Mouse (Mus musculus): ENCODE data around the gene Syngr1. TPM values are rescaled to one million over a fixed set of nuclear protein-coding genes. Genes with fewer than 3 reads are reported as not detected.
A peak's percentile ranks its signal among the peaks of the same experiment; 100 is the strongest.

Gene Syngr1
- 95.0 and 111 TPM in 2 replicates for polyA plus RNA-seq (2012; ENCODE audit: insufficient read depth, insufficient read length, missing spikeins)

DNA sequence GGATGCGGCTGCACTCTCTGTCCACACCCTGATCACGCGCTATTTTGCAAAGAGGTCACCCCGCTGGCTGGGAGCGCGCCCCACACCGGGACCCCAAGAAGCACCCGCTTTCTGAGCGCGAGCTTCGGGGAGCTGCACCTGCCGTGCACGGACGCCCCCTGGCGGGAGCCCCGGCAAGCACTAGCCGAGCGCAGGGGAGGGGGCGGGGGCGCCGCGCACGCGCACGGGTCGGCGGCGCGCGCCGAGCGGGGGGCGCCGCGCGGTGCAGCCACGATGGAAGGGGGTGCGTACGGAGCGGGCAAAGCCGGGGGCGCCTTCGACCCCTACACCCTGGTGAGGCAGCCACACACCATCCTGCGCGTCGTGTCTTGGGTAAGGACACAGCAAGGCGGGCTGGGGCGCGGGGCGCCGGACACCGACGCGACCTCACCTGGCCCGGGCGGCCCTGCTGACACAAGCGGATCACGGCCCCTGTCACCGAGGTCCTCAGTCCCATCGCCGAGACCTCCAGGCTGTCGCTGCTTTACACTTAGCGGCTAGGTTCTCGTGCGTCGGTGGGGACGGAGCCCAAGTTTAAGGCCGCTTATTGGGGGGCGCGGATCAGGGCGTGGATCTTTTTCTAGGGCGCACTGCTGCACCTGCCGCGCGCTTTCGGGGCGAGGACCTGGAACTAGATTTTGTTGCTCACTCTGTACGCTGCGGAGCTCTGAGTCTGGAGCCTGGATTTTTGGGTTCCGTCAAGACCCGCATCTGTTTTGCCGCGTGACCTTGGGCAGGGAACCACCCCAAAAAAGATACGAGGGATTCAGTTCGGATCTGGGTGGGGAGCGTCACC lies at the start of gene Syngr1, which contains the start of gene Rpl3:
Gene Syngr1 (plus strand): TSS at position 214 of the 835 bp plus-strand sequence.
Gene Rpl3 (minus strand): TSS at position 748 of the 835 bp plus-strand sequence.
- Histone ChIP-seq H3K4me3 (ENCODE audit: insufficient read depth, low read length) (peak within 1 kb of the TSS; percentile 75), H3K4me1 (ENCODE audit: control insufficient read depth, insufficient read depth, low read length) (peaks cover 30% of the 10 kb centered on the region), H3K27ac (ENCODE audit: insufficient read depth, low read depth, low read length) (peak within 1 kb of the TSS; percentile 68)
- TF ChIP-seq CTCF (IDR thresholded peaks at IDR 0.05; ENCODE audit: low read depth, low read length) (0 out of 2 replicates have a peak, but pooled peaks have one; percentile 18), POLR2A (IDR thresholded peaks at IDR 0.05; ENCODE audit: borderline replicate concordance, low read depth, low read length) (no peak)

DNA sequence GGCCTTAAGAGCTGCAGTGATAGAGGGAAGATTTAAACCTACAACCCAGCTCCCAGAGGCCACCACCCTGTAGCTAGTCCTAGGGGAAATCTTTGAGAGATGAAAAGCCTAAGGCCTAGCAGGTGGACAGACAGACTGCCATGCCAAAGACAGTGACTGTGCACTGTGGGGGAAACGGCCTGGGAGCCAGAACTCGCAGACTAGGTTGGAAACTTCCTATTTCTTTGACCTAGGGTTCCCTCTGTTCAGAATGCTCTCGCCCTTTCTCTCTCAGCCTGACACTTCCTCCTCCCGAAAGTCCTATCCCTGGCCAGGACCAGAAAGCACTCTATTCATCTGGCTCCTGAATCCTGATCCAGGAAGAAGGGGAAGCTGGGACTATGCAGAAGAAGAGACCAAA lies 49.0 kb upstream of the Syngr1 start:
- Histone ChIP-seq H3K4me1 (ENCODE audit: control insufficient read depth, insufficient read depth, low read length) (peaks cover 20% of the 10 kb centered on the region), H3K27ac (ENCODE audit: insufficient read depth, low read depth, low read length) (peak overlapping the region; percentile 83), H3K4me3 (ENCODE audit: insufficient read depth, low read length) (no peak overlapping the region)
- TF ChIP-seq CTCF (IDR thresholded peaks at IDR 0.05; ENCODE audit: low read depth, low read length): no peak
- no peak for TF ChIP-seq POLR2A (IDR thresholded peaks at IDR 0.05; ENCODE audit: borderline replicate concordance, low read depth, low read length)

DNA sequence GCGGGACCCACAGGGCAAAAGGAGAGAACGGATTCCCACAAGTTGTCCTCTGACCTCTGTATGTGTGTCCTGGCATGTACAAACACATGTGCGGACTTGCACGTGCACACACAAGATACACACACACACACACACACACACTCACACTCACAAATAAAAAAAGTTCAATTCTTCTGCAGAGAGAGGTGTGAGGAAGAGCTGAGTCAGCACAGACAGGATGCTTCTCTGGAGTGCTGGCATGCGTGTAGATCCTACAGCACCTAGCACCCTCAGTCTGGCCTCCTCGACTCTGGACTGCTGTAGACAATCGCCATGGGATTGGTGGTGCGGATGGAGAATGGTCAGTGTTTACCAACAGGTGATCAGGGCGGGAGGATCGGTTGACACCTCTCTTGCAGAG lies 46.9 kb upstream of the Syngr1 start:
- TF ChIP-seq POLR2A (IDR thresholded peaks at IDR 0.05; ENCODE audit: borderline replicate concordance, low read depth, low read length) (no peak), CTCF (IDR thresholded peaks at IDR 0.05; ENCODE audit: low read depth, low read length) (no peak)
- Histone ChIP-seq H3K4me1 (ENCODE audit: control insufficient read depth, insufficient read depth, low read length) (peaks cover 9% of the 10 kb centered on the region), H3K27ac (ENCODE audit: insufficient read depth, low read depth, low read length) (no peak overlapping the region), H3K4me3 (ENCODE audit: insufficient read depth, low read length) (no peak overlapping the region)

DNA sequence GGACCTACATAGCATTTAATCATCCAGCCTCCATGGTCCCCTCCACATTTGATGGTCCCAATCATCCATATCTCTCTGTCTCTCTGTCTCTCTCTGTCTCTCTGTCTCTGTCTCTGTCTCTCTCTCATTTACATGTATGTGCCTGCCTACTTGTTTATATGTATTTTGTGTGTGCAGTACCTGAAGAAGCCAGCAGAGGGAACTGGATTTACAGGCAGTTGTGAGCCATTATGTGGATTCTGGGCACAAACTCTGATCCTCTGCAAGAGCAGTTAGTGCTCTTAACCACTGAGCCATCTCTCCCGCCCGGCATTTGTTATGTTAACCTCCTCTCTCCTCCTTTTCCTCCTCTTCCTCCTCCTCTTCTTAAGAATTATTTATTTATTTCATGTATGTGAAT lies 45.4 kb upstream of the Syngr1 start:
- peaks cover 9% of the 10 kb centered on the region for H3K4me1 ChIP-seq (ENCODE audit: control insufficient read depth, insufficient read depth, low read length)
- H3K4me3 ChIP-seq (ENCODE audit: insufficient read depth, low read length): no peak overlapping the region
- TF ChIP-seq CTCF (IDR thresholded peaks at IDR 0.05; ENCODE audit: low read depth, low read length) (no peak), POLR2A (IDR thresholded peaks at IDR 0.05; ENCODE audit: borderline replicate concordance, low read depth, low read length) (no peak)
- H3K27ac ChIP-seq (ENCODE audit: insufficient read depth, low read depth, low read length): no peak overlapping the region

DNA sequence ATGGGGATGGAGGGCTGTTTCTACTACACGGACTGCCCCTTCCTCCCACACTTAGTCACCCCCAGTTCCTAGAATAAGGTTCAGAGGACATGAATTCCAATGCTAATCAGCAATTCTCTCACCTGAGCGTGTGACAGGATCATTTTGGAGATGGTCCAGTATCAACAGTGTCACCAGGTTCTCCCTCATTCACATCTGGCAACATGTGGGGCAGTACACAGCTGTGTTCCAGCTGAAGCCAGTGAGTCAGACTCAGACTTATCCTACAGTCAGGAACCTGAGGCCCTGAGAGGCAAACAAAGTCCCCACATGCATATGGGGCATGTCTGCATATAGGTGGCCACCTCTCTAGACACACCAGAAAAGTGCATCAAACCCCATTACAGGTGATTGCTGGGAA lies 43.9 kb upstream of the Syngr1 start:
- no peak for TF ChIP-seq POLR2A (IDR thresholded peaks at IDR 0.05; ENCODE audit: borderline replicate concordance, low read depth, low read length)
- no peak for TF ChIP-seq CTCF (IDR thresholded peaks at IDR 0.05; ENCODE audit: low read depth, low read length)
- peaks cover 5% of the 10 kb centered on the region for H3K4me1 ChIP-seq (ENCODE audit: control insufficient read depth, insufficient read depth, low read length)

DNA sequence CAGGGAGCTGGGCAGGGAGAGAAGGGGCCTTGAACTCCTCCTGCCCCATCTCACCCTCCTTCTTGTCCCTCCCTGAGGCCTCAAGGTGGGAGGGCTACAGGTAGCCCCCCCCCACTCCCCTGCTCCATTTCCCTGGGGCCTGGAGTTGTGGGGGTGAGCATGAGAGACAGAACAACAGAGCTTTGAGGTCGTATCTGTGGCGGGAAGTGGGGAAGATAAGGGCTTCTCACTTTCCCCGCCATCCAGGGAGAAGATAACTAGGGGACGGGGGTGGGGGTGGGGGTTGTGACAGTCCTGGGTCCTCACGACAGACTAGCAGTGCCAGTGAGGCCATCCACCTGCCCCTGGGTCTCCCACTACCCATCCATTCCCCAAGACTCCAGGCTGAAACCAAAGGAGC lies 43.2 kb upstream of the Syngr1 start:
- Histone ChIP-seq H3K4me1 (ENCODE audit: control insufficient read depth, insufficient read depth, low read length) (no peaks in the 10 kb centered on the region; the same call in 1 of the 2 replicates), H3K27ac (ENCODE audit: insufficient read depth, low read depth, low read length) (no peak overlapping the region), H3K4me3 (ENCODE audit: insufficient read depth, low read length) (no peak overlapping the region)
- TF ChIP-seq CTCF (IDR thresholded peaks at IDR 0.05; ENCODE audit: low read depth, low read length): no peak
- no peak for TF ChIP-seq POLR2A (IDR thresholded peaks at IDR 0.05; ENCODE audit: borderline replicate concordance, low read depth, low read length)

More for the DNA sequence above, 43.9 kb upstream of the Syngr1 start:
- Histone ChIP-seq H3K4me3 (ENCODE audit: insufficient read depth, low read length) (no peak overlapping the region), H3K27ac (ENCODE audit: insufficient read depth, low read depth, low read length) (no peak overlapping the region)

DNA sequence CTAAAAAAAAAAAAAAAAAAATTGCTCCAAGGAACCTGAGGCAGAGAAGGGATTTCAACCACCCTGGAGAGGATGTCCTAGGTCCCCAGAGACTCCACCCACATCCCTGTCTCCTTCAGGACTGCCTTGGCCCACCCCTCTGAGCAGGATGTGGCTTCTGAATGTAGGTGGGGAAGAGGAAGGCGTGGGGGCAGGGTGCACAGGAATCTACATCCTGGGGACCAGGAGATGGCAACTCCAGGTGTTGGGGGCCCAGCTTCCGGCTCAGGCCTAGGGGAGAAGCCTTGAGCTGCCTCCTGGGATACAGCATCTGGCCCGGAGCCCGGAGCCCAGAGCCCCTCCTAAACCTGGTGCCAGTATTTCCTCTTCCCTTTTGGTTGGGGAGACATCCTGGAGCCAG lies 41.0 kb upstream of the Syngr1 start:
- TF ChIP-seq POLR2A (IDR thresholded peaks at IDR 0.05; ENCODE audit: borderline replicate concordance, low read depth, low read length) (no peak), CTCF (IDR thresholded peaks at IDR 0.05; ENCODE audit: low read depth, low read length) (no peak)
- no peak overlapping the region for H3K4me3 ChIP-seq (ENCODE audit: insufficient read depth, low read length)
- H3K4me1 ChIP-seq (ENCODE audit: control insufficient read depth, insufficient read depth, low read length): peaks cover 15% of the 10 kb centered on the region
- H3K27ac ChIP-seq (ENCODE audit: insufficient read depth, low read depth, low read length): no peak overlapping the region

DNA sequence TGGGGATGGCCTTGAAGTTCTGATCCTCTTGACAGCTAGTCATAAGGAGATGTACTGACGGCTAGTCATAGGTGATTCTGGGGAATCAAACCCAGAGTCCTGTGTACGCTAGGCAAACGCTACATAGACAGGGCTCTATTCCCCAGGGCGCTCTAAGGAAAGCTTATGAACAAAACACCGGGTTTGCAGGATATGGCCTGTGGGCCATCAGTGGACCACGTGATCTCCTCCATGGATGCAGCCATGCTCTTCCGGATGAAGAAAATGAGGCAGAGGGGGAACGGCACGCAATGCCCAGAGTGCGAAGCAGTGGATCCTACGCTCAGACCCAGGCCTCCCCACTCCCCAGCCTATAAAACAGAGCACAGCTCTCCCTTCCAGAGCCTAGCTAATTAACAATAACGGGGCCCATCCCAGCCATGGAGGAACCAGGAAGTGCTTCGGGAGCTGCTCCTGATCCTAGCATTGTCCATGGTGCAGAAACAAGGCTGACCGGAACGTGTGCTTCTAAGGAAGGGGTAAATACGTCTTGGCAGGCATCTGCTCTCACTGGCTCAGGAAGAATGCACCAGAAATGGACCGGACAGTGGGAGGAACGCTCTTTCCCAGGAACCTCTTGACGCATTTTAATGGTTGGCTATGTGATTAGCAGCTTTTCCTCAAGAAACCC lies 39.9 kb upstream of the Syngr1 start:
- TF ChIP-seq POLR2A (IDR thresholded peaks at IDR 0.05; ENCODE audit: borderline replicate concordance, low read depth, low read length): no peak
- no peak for TF ChIP-seq CTCF (IDR thresholded peaks at IDR 0.05; ENCODE audit: low read depth, low read length)
- Histone ChIP-seq H3K4me1 (ENCODE audit: control insufficient read depth, insufficient read depth, low read length) (peaks cover 15% of the 10 kb centered on the region), H3K4me3 (ENCODE audit: insufficient read depth, low read length) (no peak overlapping the region), H3K27ac (ENCODE audit: insufficient read depth, low read depth, low read length) (no peak overlapping the region)

DNA sequence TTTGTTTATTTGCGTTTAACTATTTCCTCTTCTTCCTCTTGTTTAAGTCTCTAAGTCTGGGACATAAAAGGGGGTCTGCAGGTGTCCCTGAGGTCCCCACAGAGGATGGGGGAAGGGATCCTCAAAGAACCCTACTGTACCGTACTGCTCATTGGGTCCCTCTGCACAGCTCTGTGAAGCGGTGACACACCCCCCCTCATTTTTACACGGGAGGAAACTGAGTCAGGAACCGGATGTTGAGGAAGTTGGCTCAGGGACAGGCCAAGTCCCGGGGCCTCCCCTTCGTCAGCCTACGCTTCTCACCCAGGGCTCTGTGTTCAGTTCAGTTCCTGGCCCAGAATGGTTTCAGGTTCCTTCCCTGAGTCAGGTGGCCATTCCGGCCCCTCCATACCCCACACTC lies 39.4 kb upstream of the Syngr1 start:
- TF ChIP-seq POLR2A (IDR thresholded peaks at IDR 0.05; ENCODE audit: borderline replicate concordance, low read depth, low read length): no peak
- TF ChIP-seq CTCF (IDR thresholded peaks at IDR 0.05; ENCODE audit: low read depth, low read length): no peak
- peaks cover 15% of the 10 kb centered on the region for H3K4me1 ChIP-seq (ENCODE audit: control insufficient read depth, insufficient read depth, low read length)
- H3K27ac ChIP-seq (ENCODE audit: insufficient read depth, low read depth, low read length): no peak overlapping the region
- no peak overlapping the region for H3K4me3 ChIP-seq (ENCODE audit: insufficient read depth, low read length)

All from bone marrow macrophage, adult 2 months (primary cell).